Mouse (Mus musculus) midbrain, postnatal 0 days (tissue): ENCODE measurements at regions not wholly inside any gene's neighbourhood (a gene's known extent, or its start where the extent isn't known, plus 50 kb on each side); places are given as distances from the start of the nearest gene placed in this dataset.

Source experiments
- ATAC-seq: fragments of 200-750 bp; cut with Nextera tagmentation; 2 replicates; pipeline ENCODE4 v1.8.0; 2017; ENCODE audit warnings: moderate number of reproducible peaks, mild to moderate bottlenecking, moderate TSS enrichment, moderate library complexity; ENCODE audit not compliant: low FRiP score
- DNase-seq: peaks from one replicate; pipeline ENCODE4 v3.0.0-alpha.2; 2015; ENCODE audit warnings: low spot score
- H3K27ac ChIP-seq: fragments of 300-500 bp; sonication (generic); 2 replicates; pipeline ENCODE4 v1.5.1; 2014; ENCODE audit warnings: low read depth, mild to moderate bottlenecking, low read length, mixed read lengths
- H3K27me3 ChIP-seq: fragments of 300-500 bp; sonication (generic); 2 replicates; pipeline ENCODE4 v1.6.1; 2014; ENCODE audit warnings: low read length, control low read depth, mixed read lengths; ENCODE audit not compliant: insufficient read depth
- H3K36me3 ChIP-seq: fragments of 300-500 bp; sonication (generic); 2 replicates; pipeline ENCODE4 v1.6.1; 2014; ENCODE audit warnings: low read length, control low read depth, mixed read lengths; ENCODE audit not compliant: insufficient read depth
- H3K4me1 ChIP-seq: fragments of 300-500 bp; sonication (generic); 2 replicates; pipeline ENCODE4 v1.6.1; 2014; ENCODE audit warnings: mild to moderate bottlenecking, control low read depth, antibody characterized with exemption, low read length, mixed read lengths; ENCODE audit not compliant: insufficient read depth
- H3K4me2 ChIP-seq: fragments of 300-500 bp; sonication (generic); 2 replicates; pipeline ENCODE4 v1.6.1; 2014; ENCODE audit warnings: low read depth, mild to moderate bottlenecking, low read length, mixed read lengths; ENCODE audit not compliant: poor library complexity, severe bottlenecking
- H3K4me3 ChIP-seq: fragments of 300-500 bp; sonication (generic); 2 replicates; pipeline ENCODE4 v1.5.1; 2014; ENCODE audit warnings: low read depth, mild to moderate bottlenecking, low read length, moderate library complexity
- H3K9ac ChIP-seq: fragments of 300-500 bp; sonication (generic); replicated peaks from 2 replicates; pipeline ENCODE4 v1.6.1; 2014; ENCODE audit warnings: mild to moderate bottlenecking, low read length, moderate library complexity, mixed read lengths; ENCODE audit not compliant: poor library complexity, severe bottlenecking
- H3K9me3 ChIP-seq: fragments of 300-500 bp; sonication (generic); 2 replicates; pipeline ENCODE4 v1.6.1; 2016; ENCODE audit warnings: low read length, control low read depth
- CTCF ChIP-seq: IDR thresholded peaks from 2 replicates; pipeline ENCODE4 v1.5.1; 2016; ENCODE audit warnings: antibody characterized with exemption, mild to moderate bottlenecking
- WGBS: fragments of 180-500 bp; shearing (Covaris S2); extraction: QIAGEN DNeasy Blood & Tissue Kit; methylation state at CpG from one replicate; pipeline ENCODE4 v1.1.7; 2014; 5-methylcytosine and 5-hydroxymethylcytosine counted together

DNA sequence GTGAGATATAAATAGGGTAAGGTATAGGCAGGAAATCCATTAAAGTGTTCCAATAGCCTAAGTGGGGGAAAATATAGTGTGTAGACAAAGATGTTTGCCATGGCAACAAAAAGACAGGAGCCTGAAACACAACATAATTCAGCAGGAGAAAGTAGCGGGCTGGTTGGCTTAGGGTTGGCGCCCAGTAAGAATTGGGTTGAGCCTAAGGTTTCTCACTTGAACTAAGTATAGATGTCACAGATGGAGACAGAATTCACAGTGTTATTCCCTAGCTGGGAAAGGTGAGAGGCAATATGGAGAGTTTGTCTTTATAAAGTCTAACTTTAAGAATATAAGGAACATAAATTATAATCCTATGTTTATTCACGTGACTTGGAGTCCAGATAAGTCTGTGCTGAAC, 64.8 kb upstream of the Ogfrl1 start:
- ATAC-seq (no peak), DNase-seq (no peak)
- no peak for TF ChIP-seq CTCF
- Histone ChIP-seq H3K4me3 (no peak overlapping the region), H3K27ac (no peak overlapping the region), H3K9me3 (no peaks in the 10 kb centered on the region), H3K4me2 (no peak overlapping the region), H3K36me3 (no peaks in the 10 kb centered on the region), H3K27me3 (no peaks in the 10 kb centered on the region), H3K4me1 (no peaks in the 10 kb centered on the region), H3K9ac (no peak overlapping the region)
- WGBS = 94% methylated on average over 3 of the region's 3 CpGs

- Histone ChIP-seq H3K4me1 (no peaks in the 10 kb centered on the region), H3K27me3 (no peaks in the 10 kb centered on the region), H3K9me3 (no peaks in the 10 kb centered on the region), H3K9ac (no peak overlapping the region), H3K4me3 (no peak overlapping the region), H3K4me2 (no peak overlapping the region), H3K27ac (no peak overlapping the region), H3K36me3 (no peaks in the 10 kb centered on the region)
- ATAC-seq (no peak), DNase-seq (no peak)
- no peak for TF ChIP-seq CTCF
- 78% methylated on average over 3 of the region's 3 CpGs for WGBS
Measured at GRCm38 (mm10) chr1:23464081-23464480, 66.5 kb upstream of the Ogfrl1 start.

DNA sequence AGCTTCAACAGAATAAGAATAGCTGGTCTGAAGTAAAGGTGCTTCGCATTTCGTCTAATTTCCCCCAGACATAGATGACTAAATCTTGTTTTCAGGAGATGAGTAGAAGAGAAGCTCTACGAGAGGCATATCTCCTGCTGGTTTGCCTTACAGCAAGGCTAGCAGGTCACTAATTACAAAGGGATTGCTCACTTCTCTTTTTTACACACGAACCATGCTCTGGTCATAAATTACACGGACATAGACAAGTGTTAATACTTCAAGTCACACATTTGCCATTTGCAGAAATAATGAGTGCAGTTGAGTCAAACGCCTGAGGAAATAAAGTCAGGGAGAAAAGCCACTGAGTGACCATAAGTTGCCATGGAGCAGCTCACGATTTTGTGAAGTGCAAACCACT, 68.8 kb upstream of the Ogfrl1 start:
- Histone ChIP-seq H3K36me3 (no peaks in the 10 kb centered on the region), H3K9me3 (no peaks in the 10 kb centered on the region), H3K4me1 (no peaks in the 10 kb centered on the region), H3K27ac (no peak overlapping the region), H3K4me2 (no peak overlapping the region), H3K27me3 (no peaks in the 10 kb centered on the region), H3K4me3 (no peak overlapping the region), H3K9ac (no peak overlapping the region)
- no peak for ATAC-seq
- DNase-seq = no peak
- TF ChIP-seq CTCF = no peak
- 78% methylated on average over 7 of the region's 7 CpGs for WGBS

DNA sequence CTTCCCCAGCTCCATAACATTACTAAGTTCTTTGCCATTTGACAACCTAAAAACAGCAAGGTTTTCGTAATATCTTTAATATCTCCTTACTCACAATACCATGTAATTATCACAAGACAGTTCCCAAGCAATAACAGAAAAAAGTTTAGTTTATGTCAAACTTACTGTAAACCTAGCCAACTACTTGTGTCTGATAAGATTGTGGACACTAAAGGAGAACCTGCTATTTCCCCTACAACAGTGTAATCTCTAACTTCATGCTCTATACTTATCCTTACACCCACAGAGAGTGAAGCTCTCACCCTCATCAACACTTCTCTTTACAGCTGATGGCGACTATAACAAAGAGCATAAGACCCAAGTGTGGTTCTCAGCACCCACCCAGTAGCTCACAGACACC, 69.8 kb upstream of the Ogfrl1 start:
- no peak for TF ChIP-seq CTCF
- Histone ChIP-seq H3K4me1 (no peaks in the 10 kb centered on the region), H3K4me2 (no peak overlapping the region), H3K36me3 (no peaks in the 10 kb centered on the region), H3K9ac (no peak overlapping the region), H3K4me3 (no peak overlapping the region), H3K27ac (no peak overlapping the region), H3K27me3 (no peaks in the 10 kb centered on the region), H3K9me3 (no peaks in the 10 kb centered on the region)
- ATAC-seq (no peak), DNase-seq (no peak)
- WGBS = 85% methylated on average over 2 of the region's 2 CpGs

DNA sequence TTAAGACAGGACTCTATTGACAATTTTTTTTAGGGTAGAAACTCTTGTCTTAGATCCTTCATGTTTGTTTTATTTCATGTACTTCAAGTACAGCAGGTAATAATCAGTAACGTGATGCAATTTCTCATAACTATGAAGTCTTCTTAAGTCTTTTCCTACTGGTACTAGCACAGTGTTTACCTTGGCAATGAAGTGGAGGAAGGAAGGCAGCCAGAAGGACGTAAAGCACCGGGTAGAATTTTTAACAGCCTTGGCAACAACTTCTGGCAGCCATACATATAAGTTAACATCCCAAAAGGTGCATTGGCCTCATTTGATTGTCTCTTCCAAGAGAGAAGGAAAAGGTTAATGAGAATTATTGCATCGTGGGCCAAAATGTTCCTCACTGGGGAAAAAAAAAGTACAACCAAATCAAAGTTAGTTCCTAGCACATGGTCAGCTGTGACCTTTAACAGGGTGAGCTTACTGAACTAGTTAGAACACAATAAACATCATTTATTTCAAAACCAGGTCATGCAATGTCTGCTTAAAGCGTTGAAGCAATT, 83.3 kb upstream of the Ogfrl1 start:
- no peaks in the 10 kb centered on the region for H3K36me3 ChIP-seq
- no peak overlapping the region for H3K4me3 ChIP-seq
- no peaks in the 10 kb centered on the region for H3K9me3 ChIP-seq
- DNase-seq = no peak
- WGBS = 79% methylated on average over 5 of the region's 5 CpGs
- TF ChIP-seq CTCF = no peak
- H3K27ac ChIP-seq = no peak overlapping the region
- no peak overlapping the region for H3K9ac ChIP-seq
- H3K27me3 ChIP-seq = no peaks in the 10 kb centered on the region
- H3K4me1 ChIP-seq = no peaks in the 10 kb centered on the region
- no peak for ATAC-seq
- H3K4me2 ChIP-seq = no peak overlapping the region

DNA sequence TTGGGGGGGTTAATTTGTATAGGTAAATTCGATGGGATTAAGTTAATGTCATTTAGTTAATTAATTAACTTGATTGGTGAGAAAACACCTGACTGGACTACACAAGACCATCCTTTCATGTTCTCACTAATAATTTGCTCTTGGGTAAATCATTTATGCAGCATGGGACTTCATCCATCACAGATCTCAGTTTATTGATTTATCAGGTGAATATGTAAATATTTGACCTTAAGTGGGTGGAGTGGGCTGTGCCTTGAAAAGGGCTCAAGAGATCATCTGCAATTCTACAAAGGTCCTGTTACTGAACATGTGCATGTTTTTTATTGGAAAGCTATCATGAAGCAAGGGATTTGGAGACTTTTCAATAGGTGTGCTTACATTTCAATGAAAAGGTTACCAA, 87.0 kb upstream of the Ogfrl1 start:
- TF ChIP-seq CTCF = no peak
- no peak overlapping the region for H3K9ac ChIP-seq
- no peak overlapping the region for H3K4me2 ChIP-seq
- no peaks in the 10 kb centered on the region for H3K27me3 ChIP-seq
- H3K4me3 ChIP-seq = no peak overlapping the region
- H3K27ac ChIP-seq = no peak overlapping the region
- ATAC-seq (no peak), DNase-seq (no peak)
- no peaks in the 10 kb centered on the region for H3K4me1 ChIP-seq
- H3K36me3 ChIP-seq = no peaks in the 10 kb centered on the region
- H3K9me3 ChIP-seq = no peaks in the 10 kb centered on the region
- 57% methylated on average over 1 of the region's 1 CpGs for WGBS
